Mouse (Mus musculus): ENCODE measurements around the gene Rgl3.

DNA sequence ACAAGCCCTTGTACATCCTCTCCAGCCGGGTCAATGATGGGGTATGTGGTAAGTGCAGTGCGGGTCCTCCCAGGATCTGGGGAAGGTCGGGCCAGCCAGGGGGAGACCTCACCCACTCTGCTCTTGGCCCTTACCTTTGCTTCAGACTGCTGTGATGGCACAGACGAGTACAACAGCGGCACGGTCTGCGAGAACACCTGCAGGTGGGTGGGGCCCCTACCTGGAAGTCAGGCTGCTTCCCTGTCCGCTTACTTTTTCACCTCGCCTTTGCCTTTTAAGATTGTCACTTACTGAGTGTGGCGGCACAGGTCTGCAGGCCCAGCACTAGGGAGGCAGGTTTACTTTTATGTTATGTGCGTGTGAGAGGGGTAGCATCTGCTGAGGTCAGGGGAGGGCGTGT lies 15.3 kb upstream of the Rgl3 start:
- TF ChIP-seq POLR2A (IDR thresholded peaks at IDR 0.05; ENCODE audit: low read depth, low read length) (no peak), CTCF (IDR thresholded peaks at IDR 0.05; ENCODE audit: borderline replicate concordance, insufficient read depth, low read length) (no peak)
